Mouse (Mus musculus): ENCODE results near the gene Zranb2. TPM values are rescaled to one million over a fixed set of nuclear protein-coding genes. Genes with fewer than 3 reads are reported as not detected.

The Zranb2 gene
- 34.7 and 36.6 TPM in 2 replicates for polyA plus RNA-seq (2015; fragmentation: Nextera tagmentation; extraction: Ambion mirVana)

DNA sequence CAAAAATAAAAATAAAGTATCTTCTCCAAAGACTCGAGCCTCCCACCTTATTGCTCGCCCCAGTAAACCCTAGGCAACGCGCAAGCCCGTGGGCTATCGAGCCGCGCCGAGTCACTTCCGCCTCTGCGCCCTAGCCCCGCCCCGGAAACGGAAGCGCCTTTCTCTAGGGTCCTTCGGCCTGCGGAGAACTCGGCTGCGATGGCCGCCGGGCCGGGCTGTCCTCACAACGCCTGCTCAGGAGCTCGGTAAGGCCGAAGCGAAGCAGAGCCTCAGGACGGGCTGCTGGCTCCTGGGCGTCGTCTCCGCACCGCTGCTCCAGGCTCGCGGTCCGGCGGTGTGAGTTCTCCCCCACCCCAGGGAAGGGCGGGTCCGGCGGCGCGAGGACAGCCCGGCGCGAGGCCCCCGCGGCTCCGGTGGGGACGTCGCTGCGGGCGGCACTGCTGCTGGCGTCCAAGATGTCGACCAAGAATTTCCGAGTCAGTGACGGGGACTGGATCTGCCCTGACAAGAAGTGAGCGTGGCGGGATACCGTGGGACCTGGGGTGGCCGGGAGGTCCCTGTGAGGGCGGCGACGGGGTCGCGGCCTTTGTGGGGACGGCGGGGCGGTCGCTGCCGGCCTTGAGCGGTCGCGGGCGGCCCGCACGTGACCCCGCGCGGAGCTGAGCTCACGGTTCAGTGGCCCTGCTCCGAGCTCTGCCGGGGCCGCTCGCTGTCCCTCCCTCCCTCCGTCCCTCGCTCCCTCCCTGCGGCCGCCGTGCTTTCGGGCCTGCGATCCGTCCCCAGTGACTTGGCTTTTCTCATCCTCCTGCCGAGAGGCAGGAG, at the start of gene Zranb2:
TSS of gene Zranb2 (plus strand) at position 197 of the 822 bp plus-strand sequence.

DNA sequence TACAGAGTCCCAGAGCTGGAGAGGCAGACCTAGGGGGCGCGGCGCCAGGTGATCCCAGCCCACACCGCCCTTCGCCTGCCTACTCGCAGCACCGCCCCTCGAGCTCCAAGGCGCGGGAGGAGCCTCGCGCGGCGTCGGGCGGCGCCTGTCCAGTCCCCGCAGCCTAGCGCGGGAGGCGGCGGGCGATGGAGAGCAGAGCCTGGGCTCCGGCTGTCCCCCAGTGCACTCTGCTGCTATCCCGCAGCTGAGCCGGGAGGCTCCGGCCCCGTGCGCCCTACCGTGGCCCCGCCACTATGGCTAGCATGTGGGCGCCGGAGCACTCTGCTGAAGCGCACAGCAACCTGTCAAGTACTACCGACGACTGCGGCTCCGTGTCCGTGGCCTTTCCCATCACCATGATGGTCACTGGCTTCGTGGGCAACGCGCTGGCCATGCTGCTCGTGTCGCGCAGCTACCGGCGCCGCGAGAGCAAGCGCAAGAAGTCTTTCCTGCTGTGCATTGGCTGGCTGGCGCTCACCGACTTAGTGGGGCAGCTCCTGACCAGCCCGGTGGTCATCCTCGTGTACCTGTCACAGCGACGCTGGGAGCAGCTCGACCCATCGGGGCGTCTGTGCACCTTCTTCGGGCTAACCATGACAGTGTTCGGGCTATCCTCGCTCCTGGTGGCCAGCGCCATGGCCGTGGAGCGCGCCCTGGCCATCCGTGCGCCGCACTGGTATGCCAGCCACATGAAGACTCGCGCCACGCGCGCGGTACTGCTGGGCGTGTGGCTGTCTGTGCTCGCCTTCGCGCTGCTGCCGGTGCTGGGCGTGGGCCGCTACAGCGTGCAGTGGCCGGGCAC, 33.0 kb downstream of the Zranb2 start, which contains the start of gene Ptger3:
TSS of gene Ptger3 (plus strand) at position 168 of the 841 bp plus-strand sequence.

MicroRNAs within 50 kb of the gene (microRNA counts, 519-probe panel; counts per million panel counts)
- 296 counts per million, percentile 58 among the panel's probes with 10 or more counts for microRNA mmu-miR-186

Small RNAs within 50 kb of the gene (microRNA-seq; reads per million reads assigned to microRNA genes)
- 357 to 388 reads per million in 2 experiments for gene Mir186

Other genes with a start within 250 kb of the Zranb2 start
- 1.7 and 6.7 TPM in 2 replicates for gene Ptger3, start 32.7 kb downstream of the Zranb2 start, polyA plus RNA-seq (2015; fragmentation: Nextera tagmentation; extraction: Ambion mirVana)